Comparison of ENCODE assay signal across 11 mouse cellular contexts in the genomic region with DNA sequence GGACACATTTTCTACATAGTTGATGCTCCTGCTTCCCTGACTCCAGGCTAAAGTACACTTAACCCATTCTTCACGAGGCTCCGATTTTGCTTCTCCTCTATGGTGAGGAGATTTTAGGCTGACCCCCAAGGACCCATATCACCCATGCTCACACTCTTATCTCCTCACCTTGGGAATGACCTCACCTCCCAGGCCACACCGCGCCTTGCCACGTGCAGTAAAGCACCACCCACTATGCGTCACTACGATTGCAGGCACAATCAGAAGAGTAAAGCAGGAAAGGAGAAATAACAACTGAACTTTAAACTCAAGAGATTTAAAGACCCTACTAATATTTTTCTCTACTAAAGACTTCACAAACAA. TPM values are rescaled to one million over a fixed set of nuclear protein-coding genes. Genes with fewer than 3 reads are reported as not detected.
A peak's percentile ranks its signal among the peaks of the same experiment; 100 is the strongest.
DNase-seq lines count a peak whose midpoint lies in the region; ATAC-seq and TF ChIP-seq lines count a peak whose summit lies in the region.
"Had no signal": no experiment of that assay in that cellular context is flagged by ENCODE, and none has a peak within 500 bp of the region (broad histone marks: within the 10 kb centered on the region; RNA-seq: fewer than 3 reads in every experiment).

No protein-coding gene starts in this region.

- no peak overlapping the region for H3K27ac ChIP-seq in intestine, embryonic 15.5 days
- no peak overlapping the region for H3K27ac ChIP-seq in intestine, embryonic 16.5 days (ENCODE audit: low read length)
- H3K27ac ChIP-seq in intestine, postnatal 0 days (ENCODE audit: low read depth, low read length) = no peak overlapping the region
- H3K27ac ChIP-seq in stomach, postnatal 0 days (replicated peaks) = no peak overlapping the region
- no peak overlapping the region for H3K27ac ChIP-seq in thymus, adult 2 months (ENCODE audit: control insufficient read depth, insufficient read depth, low read length)

- 71% methylated on average over 7 of the region's 7 CpGs for WGBS in intestine, embryonic 15.5 days
- 77% methylated on average over 7 of the region's 7 CpGs for WGBS in intestine, embryonic 16.5 days
- WGBS in intestine, postnatal 0 days = 72% methylated on average over 7 of the region's 7 CpGs
- 73% methylated on average over 7 of the region's 7 CpGs for WGBS in stomach, postnatal 0 days
- WGBS in thymus, adult 2 months = 95% methylated on average over 7 of the region's 7 CpGs

- peak; percentile 52 for ATAC-seq in intestine, embryonic 15.5 days
- no peak for ATAC-seq in intestine, embryonic 16.5 days
- ATAC-seq in intestine, postnatal 0 days = peak; percentile 59
- 0 out of 2 replicates have a peak, but pooled peaks have one; percentile 69 for ATAC-seq in stomach, postnatal 0 days (ENCODE audit: low FRiP score, low TSS enrichment)
- ATAC-seq: Patski had no signal

- TF ChIP-seq EP300 in stomach, postnatal 0 days (optimal IDR thresholded peaks at IDR 0.05) = no peak

- H3K4me3 ChIP-seq in intestine, embryonic 15.5 days (replicated peaks) = no peak overlapping the region
- H3K4me3 ChIP-seq in intestine, embryonic 16.5 days (ENCODE audit: low read length) = no peak overlapping the region
- no peak overlapping the region for H3K4me3 ChIP-seq in intestine, postnatal 0 days (ENCODE audit: low read depth, low read length)
- H3K4me3 ChIP-seq in stomach, postnatal 0 days (ENCODE audit: low read depth, low read length) = no peak overlapping the region
- H3K4me3 ChIP-seq in thymus, adult 2 months (ENCODE audit: control insufficient read depth, insufficient read depth, low read length) = no peak overlapping the region

- no peak overlapping the region for H3K4me2 ChIP-seq in intestine, embryonic 15.5 days (replicated peaks)
- no peak overlapping the region for H3K4me2 ChIP-seq in intestine, embryonic 16.5 days (ENCODE audit: low read depth, low read length)
- no peak overlapping the region for H3K4me2 ChIP-seq in intestine, postnatal 0 days (replicated peaks; ENCODE audit: low read depth)
- H3K4me2 ChIP-seq in stomach, postnatal 0 days (replicated peaks; ENCODE audit: low read depth) = no peak overlapping the region

- no peak overlapping the region for H3K9ac ChIP-seq in intestine, embryonic 15.5 days
- H3K9ac ChIP-seq in intestine, embryonic 16.5 days (ENCODE audit: low read depth, low read length) = no peak overlapping the region
- H3K9ac ChIP-seq in intestine, postnatal 0 days (ENCODE audit: low read depth, low read length) = no peak overlapping the region
- no peak overlapping the region for H3K9ac ChIP-seq in stomach, postnatal 0 days (ENCODE audit: low read length)

- peak; percentile 85 for DNase-seq in heart, adult 11 months
- DNase-seq in heart, postnatal 4 days = no peak
- peak; percentile 52 for DNase-seq in stomach, postnatal 0 days (ENCODE audit: low spot score)
- no peak for DNase-seq in thymus, adult 2 months
- DNase-seq in cerebellum, postnatal 36 days = no peak

- no peak for TF ChIP-seq CTCF in intestine, postnatal 0 days (IDR thresholded peaks at IDR 0.05; ENCODE audit: low read depth)
- no peak for TF ChIP-seq CTCF in stomach, postnatal 0 days (IDR thresholded peaks at IDR 0.05; ENCODE audit: low read depth)
- TF ChIP-seq CTCF in thymus, adult 2 months (IDR thresholded peaks at IDR 0.05; ENCODE audit: borderline replicate concordance, control insufficient read depth, extremely low read depth, insufficient read depth, low read length, poor library complexity) = no peak

- 0 out of 2 replicates have a peak, but pooled peaks cover 4% of the 10 kb centered on the region for H3K4me1 ChIP-seq in intestine, embryonic 15.5 days (replicated peaks)
- H3K4me1 ChIP-seq in intestine, embryonic 16.5 days (ENCODE audit: control insufficient read depth, insufficient read depth, low read length) = 0 out of 2 replicates have a peak, but pooled peaks cover 3% of the 10 kb centered on the region
- no peaks in the 10 kb centered on the region for H3K4me1 ChIP-seq in intestine, postnatal 0 days (replicated peaks; ENCODE audit: control insufficient read depth, insufficient read depth, low read length)
- H3K4me1 ChIP-seq in stomach, postnatal 0 days (replicated peaks; ENCODE audit: control insufficient read depth, insufficient read depth) = no peaks in the 10 kb centered on the region
- H3K4me1 ChIP-seq in thymus, adult 2 months (replicated peaks; ENCODE audit: control insufficient read depth, insufficient read depth, low read length) = no peaks in the 10 kb centered on the region

- no peak for TF ChIP-seq POLR2A in thymus, adult 2 months (IDR thresholded peaks at IDR 0.05; ENCODE audit: control insufficient read depth, extremely low read depth, insufficient read depth, low read length, poor library complexity)

- no peaks in the 10 kb centered on the region for H3K9me3 ChIP-seq in intestine, embryonic 15.5 days
- no peaks in the 10 kb centered on the region for H3K9me3 ChIP-seq in intestine, embryonic 16.5 days (ENCODE audit: control insufficient read depth, low read length)
- no peaks in the 10 kb centered on the region for H3K9me3 ChIP-seq in intestine, postnatal 0 days (ENCODE audit: control insufficient read depth)
- no peaks in the 10 kb centered on the region for H3K9me3 ChIP-seq in stomach, postnatal 0 days (ENCODE audit: control insufficient read depth, low read length)
- H3K9me3 ChIP-seq: G1E had no signal

- H3K36me3 ChIP-seq in intestine, embryonic 15.5 days = no peaks in the 10 kb centered on the region
- no peaks in the 10 kb centered on the region for H3K36me3 ChIP-seq in intestine, embryonic 16.5 days (ENCODE audit: control insufficient read depth, insufficient read depth, low read length)
- H3K36me3 ChIP-seq in intestine, postnatal 0 days (ENCODE audit: control insufficient read depth, insufficient read depth) = no peaks in the 10 kb centered on the region
- no peaks in the 10 kb centered on the region for H3K36me3 ChIP-seq in stomach, postnatal 0 days (ENCODE audit: control insufficient read depth, insufficient read depth, low read length)
- no peaks in the 10 kb centered on the region for H3K36me3 ChIP-seq in thymus, adult 2 months (ENCODE audit: control insufficient read depth, insufficient read depth, low read length)

- H3K27me3 ChIP-seq in intestine, embryonic 15.5 days (replicated peaks) = no peaks in the 10 kb centered on the region
- H3K27me3 ChIP-seq in intestine, embryonic 16.5 days (replicated peaks; ENCODE audit: control insufficient read depth, insufficient read depth, low read length) = no peaks in the 10 kb centered on the region
- no peaks in the 10 kb centered on the region for H3K27me3 ChIP-seq in intestine, postnatal 0 days (replicated peaks; ENCODE audit: control insufficient read depth, insufficient read depth, low read length)
- H3K27me3 ChIP-seq in stomach, postnatal 0 days (ENCODE audit: control insufficient read depth, insufficient read depth, low read length) = no peaks in the 10 kb centered on the region
- H3K27me3 ChIP-seq in thymus, adult 2 months (ENCODE audit: control insufficient read depth, insufficient read depth, low read length) = no peaks in the 10 kb centered on the region
- H3K27me3 ChIP-seq: CH12.LX, Patski had no signal

RNA-seq across cellular contexts. Expression of a gene that starts 23.3 kb away (rescaled TPM):
- 10 to 100 TPM; 20.2 to 20.6 TPM for total RNA-seq in heart, postnatal 4 days (2021)
- 24.0 and 25.7 TPM in 2 replicates for polyA plus RNA-seq in intestine, embryonic 15.5 days (2015; fragmentation: Nextera tagmentation; extraction: Ambion mirVana)
- polyA plus RNA-seq in intestine, embryonic 16.5 days (2015; fragmentation: Nextera tagmentation; extraction: Ambion mirVana) = 27.2 and 27.7 TPM in 2 replicates
- 21.6 and 25.1 TPM in 2 replicates for polyA plus RNA-seq in intestine, postnatal 0 days (2015; fragmentation: Nextera tagmentation; extraction: Ambion mirVana)
- 12.6 and 13.2 TPM in 2 replicates for polyA plus RNA-seq in stomach, postnatal 0 days (2015; fragmentation: Nextera tagmentation; extraction: Ambion mirVana)
- 61.2 and 64.8 TPM in 2 replicates for polyA plus RNA-seq in thymus, adult 2 months (2012; rRNA removed)

RNA-seq across cellular contexts. Expression of a gene that starts 44.7 kb away (rescaled TPM):
- total RNA-seq in heart, postnatal 4 days (2021) = 10 to 100 TPM; 59.2 to 62.2 TPM
- polyA plus RNA-seq in intestine, embryonic 15.5 days (2015; fragmentation: Nextera tagmentation; extraction: Ambion mirVana) = 172 and 179 TPM in 2 replicates
- 203 and 218 TPM in 2 replicates for polyA plus RNA-seq in intestine, embryonic 16.5 days (2015; fragmentation: Nextera tagmentation; extraction: Ambion mirVana)
- polyA plus RNA-seq in intestine, postnatal 0 days (2015; fragmentation: Nextera tagmentation; extraction: Ambion mirVana) = 145 and 152 TPM in 2 replicates
- polyA plus RNA-seq in stomach, postnatal 0 days (2015; fragmentation: Nextera tagmentation; extraction: Ambion mirVana) = 102 TPM in 2 replicates
- 32.4 and 33.5 TPM in 2 replicates for polyA plus RNA-seq in thymus, adult 2 months (2012; rRNA removed)

Comparison
In these comparisons a context has a peak if more than half of its experiments do, and no peak if none do; other contexts are left out.
1. DNase-seq: peak in heart, adult 11 months (single experiment) and stomach, postnatal 0 days (single experiment); none in heart, postnatal 4 days (single experiment), thymus, adult 2 months (single experiment) and cerebellum, postnatal 36 days (0 of 2).